Mouse (Mus musculus) liver, embryonic 14.5 days (tissue): ENCODE measurements around the gene Ppt1. TPM values are rescaled to one million over a fixed set of nuclear protein-coding genes. Genes with fewer than 3 reads are reported as not detected.
"Not testable (repeated sequence)": the region's sequence is repeated elsewhere in the genome, so short reads cannot be mapped to it uniquely, and the experiment has no call there.

Experiments
- ATAC-seq: fragments of 200-750 bp; cut with Nextera tagmentation; 2 replicates; pipeline ENCODE4 v1.8.0; 2017; ENCODE audit warnings: moderate number of reproducible peaks, mild to moderate bottlenecking, moderate library complexity; ENCODE audit not compliant: insufficient read depth
- DNase-seq, 3 experiments: peaks; one replicate each; pipeline ENCODE4 v3.0.0-alpha.2; 2012 to 2013; ENCODE audit warnings: low read depth in 3 of 3, low spot score in 3 of 3
- H3K27ac ChIP-seq: fragments of 300-500 bp; sonication (generic); 2 replicates; pipeline ENCODE4 v1.5.1; 2014; ENCODE audit warnings: moderate library complexity, mild to moderate bottlenecking, control low read depth, inconsistent platforms
- H3K27me3 ChIP-seq: fragments of 300-500 bp; sonication (generic); 2 replicates; pipeline ENCODE4 v1.6.1; 2014; ENCODE audit warnings: mild to moderate bottlenecking, low read length, moderate library complexity; ENCODE audit not compliant: control insufficient read depth, insufficient read depth
- H3K36me3 ChIP-seq: fragments of 300-500 bp; sonication (generic); replicated peaks from 2 replicates; pipeline ENCODE4 v1.6.1; 2014; ENCODE audit warnings: low read depth; ENCODE audit not compliant: control insufficient read depth, insufficient read depth
- H3K4me1 ChIP-seq, 2 experiments: fragments of 200-500 bp in 1 of 2; fragments of 300-500 bp in 1 of 2; sonication (generic) in 1 of 2; replicated peaks; 2 replicates each; pipeline ENCODE4 v1.6.1; 2012 to 2014; ENCODE audit warnings: antibody characterized with exemption in 1 of 2, inconsistent platforms in 1 of 2, low read length in 1 of 2; ENCODE audit not compliant: control insufficient read depth in 2 of 2, insufficient read depth in 2 of 2
- H3K4me2 ChIP-seq: fragments of 300-500 bp; sonication (generic); 2 replicates; pipeline ENCODE4 v1.6.1; 2014; ENCODE audit warnings: low read depth, mild to moderate bottlenecking, control low read depth, moderate library complexity
- H3K4me3 ChIP-seq, 2 experiments: fragments of 200-500 bp in 1 of 2; fragments of 300-500 bp in 1 of 2; sonication (generic) in 1 of 2; 2 replicates each; pipeline ENCODE4 v1.5.1; 2012 to 2014; ENCODE audit warnings: low read depth in 2 of 2, low read length in 2 of 2, mild to moderate bottlenecking in 2 of 2, control low read depth in 1 of 2, inconsistent platforms in 1 of 2, moderate library complexity in 1 of 2; ENCODE audit not compliant: insufficient read depth in 1 of 2
- H3K9ac ChIP-seq: fragments of 300-500 bp; sonication (generic); replicated peaks from 2 replicates; pipeline ENCODE4 v1.6.1; 2014; ENCODE audit warnings: mild to moderate bottlenecking, control low read depth, moderate library complexity
- H3K9me3 ChIP-seq: fragments of 300-500 bp; sonication (generic); 2 replicates; pipeline ENCODE4 v1.6.1; 2016; ENCODE audit warnings: low read length, mixed read lengths; ENCODE audit not compliant: control insufficient read depth
- CTCF ChIP-seq: IDR thresholded peaks from 2 replicates; pipeline ENCODE4 v1.5.1; 2016; ENCODE audit warnings: antibody characterized with exemption, low read depth, control low read depth
- EP300 ChIP-seq: IDR thresholded peaks from 2 replicates; pipeline ENCODE4 v1.6.1; 2016; ENCODE audit warnings: antibody characterized with exemption, low read depth
- WGBS: fragments of 180-500 bp; shearing (Covaris S2); extraction: QIAGEN DNeasy Blood & Tissue Kit; methylation state at CpG from one replicate; pipeline ENCODE4 v1.1.7; 2014; ENCODE audit not compliant: insufficient replicate concordance; 5-methylcytosine and 5-hydroxymethylcytosine counted together
- polyA plus RNA-seq, 2 experiments: library from polyadenylated mRNA; depleted of rRNA in 1 of 2; stranded (reverse) in 1 of 2; unstranded in 1 of 2; fragments of >200 nt; fragmentation: Nextera tagmentation in 1 of 2; extraction: Ambion mirVana in 1 of 2; gene quantifications; 2 replicates each; pipeline versions ENCODE4 v1.2.1 to v1.2.3; 2012 to 2014

The Ppt1 gene
- polyA plus RNA-seq, 2 experiments = 10.4 to 17.6 TPM

DNA sequence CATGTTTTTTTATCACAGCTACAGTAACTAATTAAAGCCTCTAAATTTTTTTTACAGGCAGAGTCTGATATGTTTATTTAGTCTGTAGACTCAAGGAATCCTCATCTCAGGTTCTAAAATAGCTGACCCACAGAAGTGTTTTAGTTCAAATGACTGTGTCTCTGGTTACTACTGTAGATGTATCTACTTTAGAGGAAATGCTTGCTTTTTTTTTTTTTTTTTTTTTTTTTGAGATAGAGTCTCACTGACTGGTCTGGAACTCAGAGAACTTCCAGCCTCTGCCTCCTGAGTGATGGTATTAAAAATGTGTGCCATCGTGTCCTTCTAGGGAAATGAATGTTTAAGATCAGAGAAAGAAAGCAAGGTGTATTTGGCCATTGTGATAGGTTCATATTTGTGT lies 19.8 kb upstream of the Ppt1 start:
- no peaks in the 10 kb centered on the region for H3K27me3 ChIP-seq
- H3K4me1 ChIP-seq = peaks cover 0 to 4% of the 10 kb centered on the region in 2 experiments; a peak in 1 of 4 replicates
- no peaks in the 10 kb centered on the region for H3K36me3 ChIP-seq
- DNase-seq = no peak
- TF ChIP-seq CTCF (no peak), EP300 (no peak)
- H3K4me2 ChIP-seq = no peak overlapping the region
- no peak overlapping the region for H3K4me3 ChIP-seq
- no peak overlapping the region for H3K9ac ChIP-seq
- 57% methylated on average over 1 of the region's 1 CpGs for WGBS
- no peaks in the 10 kb centered on the region for H3K9me3 ChIP-seq
- ATAC-seq = no peak
- no peak overlapping the region for H3K27ac ChIP-seq

- DNase-seq, H3K27ac ChIP-seq, H3K9ac ChIP-seq, H3K9me3 ChIP-seq, ATAC-seq, H3K27me3 ChIP-seq, H3K4me2 ChIP-seq, H3K4me1 ChIP-seq, H3K4me3 ChIP-seq, H3K36me3 ChIP-seq: not testable (repeated sequence)
- 35% methylated on average over 10 of the region's 10 CpGs for WGBS
These were observed 15.1 kb upstream of the Ppt1 start for GRCm38 (mm10) chr4:122820941-122821340.

DNA sequence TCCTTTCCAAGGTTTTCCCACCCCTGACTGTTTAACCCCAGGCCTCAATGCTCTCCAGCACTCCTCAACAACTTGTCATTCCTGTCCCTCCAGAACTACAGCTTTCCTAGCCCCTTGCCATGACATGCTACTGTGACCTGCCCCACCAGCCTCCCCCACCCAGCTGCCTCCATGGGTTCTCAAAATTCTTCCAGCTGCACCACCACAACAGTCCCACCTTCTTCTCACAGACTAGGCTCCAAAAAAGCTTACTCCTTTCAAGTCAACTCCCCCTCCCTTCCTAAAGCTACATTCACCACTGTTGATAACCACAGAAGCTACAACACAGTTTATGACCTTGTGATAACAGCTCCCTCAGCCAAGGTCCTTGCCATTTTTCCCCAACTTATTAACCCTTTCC lies 8.4 kb upstream of the Ppt1 start:
- no peak for TF ChIP-seq EP300
- TF ChIP-seq CTCF = no peak
- no peak for DNase-seq
- no peak overlapping the region for H3K9ac ChIP-seq
- H3K4me1 ChIP-seq = peaks cover 4 to 14% of the 10 kb centered on the region in 2 experiments; a peak in 3 of 4 replicates
- ATAC-seq = peak; percentile 70
- no peak overlapping the region for H3K4me3 ChIP-seq
- H3K27me3 ChIP-seq = no peaks in the 10 kb centered on the region
- H3K9me3 ChIP-seq = no peaks in the 10 kb centered on the region
- H3K4me2 ChIP-seq = no peak overlapping the region
- H3K36me3 ChIP-seq = no peaks in the 10 kb centered on the region
- H3K27ac ChIP-seq = no peak overlapping the region

- Histone ChIP-seq H3K4me2 (no peak overlapping the region), H3K4me1 (peaks cover 4 to 14% of the 10 kb centered on the region in 2 experiments; a peak in 3 of 4 replicates), H3K4me3 (no peak overlapping the region), H3K36me3 (no peaks in the 10 kb centered on the region), H3K9me3 (no peaks in the 10 kb centered on the region), H3K27me3 (no peaks in the 10 kb centered on the region), H3K27ac (no peak overlapping the region), H3K9ac (no peak overlapping the region)
- 51% methylated on average over 6 of the region's 6 CpGs for WGBS
- TF ChIP-seq EP300 (no peak), CTCF (no peak)
- ATAC-seq (no peak), DNase-seq (no peak)
These were observed 6.7 kb upstream of the Ppt1 start for GRCm38 (mm10) chr4:122829339-122829738.

GRCm38 (mm10) chr4:122831888-122832287 lies 4.2 kb upstream of the Ppt1 start:
- ATAC-seq (no peak), DNase-seq (no peak)
- no peaks in the 10 kb centered on the region for H3K36me3 ChIP-seq
- peaks cover 6 to 20% of the 10 kb centered on the region in 2 experiments; a peak in 3 of 4 replicates for H3K4me1 ChIP-seq
- no peak overlapping the region for H3K4me2 ChIP-seq
- TF ChIP-seq CTCF (no peak), EP300 (no peak)
- H3K27ac ChIP-seq = no peak overlapping the region
- no peak overlapping the region for H3K9ac ChIP-seq
- no peaks in the 10 kb centered on the region for H3K27me3 ChIP-seq
- H3K4me3 ChIP-seq = no peak overlapping the region
- WGBS = 70% methylated on average over 1 of the region's 1 CpGs
- H3K9me3 ChIP-seq = no peaks in the 10 kb centered on the region

- H3K27ac ChIP-seq = no peak overlapping the region
- H3K9me3 ChIP-seq = no peaks in the 10 kb centered on the region
- ATAC-seq (peak; percentile 51), DNase-seq (no peak)
- WGBS = under 1% methylated on average over 7 of the region's 7 CpGs
- H3K27me3 ChIP-seq = no peaks in the 10 kb centered on the region
- TF ChIP-seq EP300 (no peak), CTCF (no peak)
- H3K9ac ChIP-seq = peak overlapping the region; percentile 73
- H3K4me2 ChIP-seq = peak overlapping the region; percentile 87
- H3K4me3 ChIP-seq = peak overlapping the region; percentile 79 to 95
- H3K4me1 ChIP-seq = peaks cover 3 to 9% of the 10 kb centered on the region in 2 experiments; a peak in 1 of 4 replicates
- H3K36me3 ChIP-seq = no peaks in the 10 kb centered on the region
These were observed 347 bp downstream of the Ppt1 start for GRCm38 (mm10) chr4:122836403-122836775.
